Mouse (Mus musculus) mouse embryonic stem cell (cell line): Measurements from ENCODE around the gene Ankrd44.

Experiments
- in situ Hi-C, 2 experiments: fragments of 300-500 bp; cut with MboI; formaldehyde crosslinking; loops; 1 replicate in 1 of 2; 3 replicates in 1 of 2; pipeline ENCODE4 v1.14.3; 2019 to 2020; ENCODE audit warnings: low sequenced_read_pairs in 2 of 2, low pct_unique_long_range_greater_than_20kb in 1 of 2, mixed read lengths in 1 of 2; ENCODE audit not compliant: unreplicated experiment in 1 of 2

Ankrd44 gene

DNA sequence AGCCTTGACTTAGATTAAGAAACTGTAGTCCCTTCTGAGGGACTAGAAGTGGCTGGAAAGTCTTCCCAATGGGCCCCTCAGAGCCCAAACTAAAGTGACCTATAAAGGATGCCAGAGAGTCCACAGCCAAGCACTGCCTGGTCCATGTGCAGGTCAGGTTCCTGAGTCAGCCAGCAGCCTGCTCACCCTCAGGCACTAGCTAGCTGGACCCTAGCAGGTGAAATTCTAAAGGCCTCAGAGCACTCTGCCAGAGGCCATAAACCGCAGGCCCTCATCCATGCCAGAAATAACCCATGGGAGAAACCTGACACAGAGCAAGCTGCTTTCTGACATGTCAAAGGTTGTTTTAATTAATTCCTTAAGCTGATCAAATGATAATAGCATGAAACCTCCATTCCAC is 25.1 kb downstream of the Ankrd44 start:
- in situ Hi-C loops: no loop called here

- in situ Hi-C loops: no loop called here
Observed at GRCm38 (mm10) chr1:54899247-54899646, 26.9 kb downstream of the Ankrd44 start.

DNA sequence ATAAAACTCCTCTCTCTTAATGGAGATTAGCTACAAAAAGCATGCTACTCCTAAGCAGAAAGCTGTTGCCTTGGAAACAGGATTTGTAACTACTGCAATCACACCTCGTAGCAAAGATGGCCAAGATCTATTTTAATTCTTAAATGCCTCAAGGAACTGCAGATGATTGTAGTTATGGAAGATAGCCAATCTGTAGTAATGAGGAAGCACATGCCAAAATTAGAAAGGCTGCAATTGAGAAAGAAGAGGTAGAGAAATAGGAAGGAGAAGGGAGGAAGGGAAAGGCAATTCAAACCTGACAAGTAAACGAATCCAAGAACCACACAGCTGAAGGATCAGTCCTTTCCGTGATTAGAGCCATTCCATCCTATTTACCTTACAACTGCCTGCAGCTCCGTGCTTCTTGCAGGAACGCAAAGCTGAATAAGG is 27.5 kb downstream of the Ankrd44 start:
- in situ Hi-C loops: no loop called here

DNA sequence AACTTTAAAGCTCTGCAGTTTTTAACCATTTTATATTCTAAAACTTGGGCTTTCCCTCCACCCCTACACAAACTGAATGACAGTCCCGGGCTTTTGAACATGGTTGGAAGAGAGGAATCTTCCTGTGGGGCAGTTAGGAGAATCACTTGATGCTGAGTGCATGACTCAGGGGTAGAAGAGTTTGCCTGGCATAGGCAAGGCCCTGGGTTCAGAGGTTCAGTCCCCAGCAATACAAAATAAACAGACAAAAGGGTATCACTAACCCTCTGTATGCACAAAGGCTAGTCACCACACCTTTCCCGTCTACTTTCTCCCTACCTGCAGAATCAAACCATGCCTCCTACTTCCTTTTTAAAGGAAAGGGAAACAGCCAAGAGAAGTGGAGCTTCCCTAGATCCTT is 28.5 kb downstream of the Ankrd44 start:
- in situ Hi-C loops: no loop called here

GRCm38 (mm10) chr1:54896109-54897085 is 29.8 kb downstream of the Ankrd44 start:
- in situ Hi-C loops: no loop called here

DNA sequence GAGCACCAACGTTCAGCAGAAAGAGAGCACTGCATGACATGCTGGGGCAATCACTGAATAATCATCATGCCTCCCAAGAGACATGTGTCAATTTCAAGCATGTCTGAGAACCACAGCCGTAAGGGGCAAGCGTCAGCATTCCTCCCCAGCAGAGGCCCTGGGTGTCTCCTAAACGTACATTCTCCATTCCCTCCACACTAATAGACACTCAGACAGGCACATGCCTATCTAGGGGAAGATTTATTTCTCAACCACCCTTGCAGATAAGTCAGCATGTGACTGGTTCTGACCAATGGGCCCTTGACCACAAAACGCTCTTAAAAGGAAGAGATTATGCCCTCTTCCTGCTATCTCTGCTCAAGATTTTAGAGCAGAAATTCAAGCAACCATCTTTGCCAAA is 37.7 kb downstream of the Ankrd44 start:
- in situ Hi-C loops: no loop called here

DNA sequence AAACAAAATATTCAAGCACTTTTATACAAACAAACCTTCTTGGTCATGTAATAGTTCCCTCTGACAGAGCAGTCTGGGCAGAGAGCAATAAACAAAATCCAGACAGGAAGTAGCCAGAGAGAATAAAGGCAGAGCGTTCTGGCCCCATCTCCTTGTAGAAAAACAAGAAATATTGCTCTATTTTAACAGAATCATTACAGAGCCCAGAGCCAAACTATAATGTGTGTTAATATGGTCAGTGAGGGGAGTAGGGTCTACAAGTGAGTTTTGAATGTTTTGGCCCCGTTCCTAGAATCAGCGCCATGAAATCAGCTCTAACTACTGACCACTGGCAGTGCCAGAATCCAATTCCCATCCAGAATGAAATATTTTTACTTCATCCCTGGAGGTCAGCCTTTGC is 38.3 kb downstream of the Ankrd44 start:
- in situ Hi-C loops: no loop called here

GRCm38 (mm10) chr1:54882856-54883467 is 43.2 kb downstream of the Ankrd44 start:
- in situ Hi-C loops: no loop called here

DNA sequence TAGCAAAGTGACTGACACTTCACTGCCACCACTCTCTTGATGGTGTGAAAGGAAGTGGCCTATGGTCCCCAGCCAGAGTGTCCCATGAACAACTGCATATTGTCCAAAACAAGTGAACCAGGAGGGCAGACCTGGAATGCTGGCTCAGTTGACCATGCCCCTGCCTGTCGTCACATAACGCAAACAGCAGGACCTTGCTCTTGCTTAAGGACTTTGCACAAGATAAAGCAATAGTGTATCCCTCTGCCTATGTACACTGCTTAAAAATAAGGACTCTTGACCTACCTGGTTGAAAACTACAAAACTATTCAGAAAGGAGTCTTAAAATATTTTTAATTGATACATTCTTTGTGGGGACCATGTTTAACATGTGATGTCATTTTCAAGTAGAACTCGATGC is 44.7 kb downstream of the Ankrd44 start:
- in situ Hi-C loops: no loop called here

GRCm38 (mm10) chr1:54877423-54878073 is 48.6 kb downstream of the Ankrd44 start:
- in situ Hi-C loops: no loop called here

DNA sequence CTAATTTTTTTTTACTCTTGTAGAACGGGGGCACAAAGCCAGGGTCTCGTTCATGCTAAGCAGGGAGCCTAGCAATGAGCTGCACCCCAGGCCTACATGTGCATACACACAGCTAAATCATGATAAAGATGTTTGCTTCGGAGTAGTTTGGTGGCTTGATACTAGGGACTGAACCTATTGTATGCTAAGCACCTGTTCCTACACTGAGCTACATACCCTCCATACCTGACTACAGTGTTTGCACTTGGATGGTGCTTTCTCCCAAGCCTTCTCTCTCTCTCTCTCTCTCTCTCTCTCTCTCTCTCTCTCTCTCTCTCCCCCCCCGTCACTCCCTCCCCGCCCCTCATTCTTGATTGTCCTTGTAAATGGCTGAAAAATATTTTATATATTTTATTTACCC is 49.2 kb downstream of the Ankrd44 start:
- in situ Hi-C loops: no loop called here

- in situ Hi-C loops: no loop called here
Observed at GRCm38 (mm10) chr1:54874094-54874493, 52.1 kb downstream of the Ankrd44 start.

GRCm38 (mm10) chr1:54872857-54873616 is 53.1 kb downstream of the Ankrd44 start:
- in situ Hi-C loops: no loop called here

DNA sequence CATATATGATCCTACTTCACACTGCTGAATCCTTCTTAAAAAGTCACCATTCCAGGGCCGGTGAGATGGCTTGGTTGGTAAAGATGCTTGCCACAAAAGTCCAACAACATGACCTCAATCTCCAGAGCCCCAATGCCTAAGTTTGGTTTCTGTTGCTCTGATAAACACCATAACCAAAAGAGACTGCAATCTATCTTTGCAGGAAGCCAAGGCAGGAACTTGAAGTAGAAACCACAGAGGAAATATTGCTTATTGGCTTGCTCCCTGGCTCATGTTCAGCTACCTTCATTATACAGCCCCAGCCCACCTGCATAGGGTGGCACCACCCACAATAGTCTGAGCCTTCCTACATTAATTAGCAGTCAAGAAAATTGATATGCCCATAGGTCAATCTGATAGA is 54.9 kb downstream of the Ankrd44 start:
- in situ Hi-C loops: no loop called here

DNA sequence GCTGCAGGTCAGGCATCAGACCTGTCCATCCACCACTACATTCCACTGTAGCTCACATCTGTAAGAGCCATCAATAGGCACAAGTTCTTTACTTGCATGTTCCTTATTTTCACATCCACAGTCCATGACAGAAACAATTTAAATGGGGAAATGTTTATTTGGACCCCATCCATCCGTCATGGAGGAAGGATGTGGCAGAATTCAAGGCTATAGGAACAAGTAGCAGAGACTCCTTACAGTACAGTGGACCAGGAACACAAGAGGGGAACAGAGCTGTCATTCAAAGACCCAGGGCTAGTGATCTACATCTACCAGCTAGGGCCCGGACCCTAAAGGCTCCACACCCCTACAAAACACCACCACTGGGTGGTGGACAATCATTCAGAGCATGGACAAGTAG is 55.6 kb downstream of the Ankrd44 start:
- in situ Hi-C loops: no loop called here

DNA sequence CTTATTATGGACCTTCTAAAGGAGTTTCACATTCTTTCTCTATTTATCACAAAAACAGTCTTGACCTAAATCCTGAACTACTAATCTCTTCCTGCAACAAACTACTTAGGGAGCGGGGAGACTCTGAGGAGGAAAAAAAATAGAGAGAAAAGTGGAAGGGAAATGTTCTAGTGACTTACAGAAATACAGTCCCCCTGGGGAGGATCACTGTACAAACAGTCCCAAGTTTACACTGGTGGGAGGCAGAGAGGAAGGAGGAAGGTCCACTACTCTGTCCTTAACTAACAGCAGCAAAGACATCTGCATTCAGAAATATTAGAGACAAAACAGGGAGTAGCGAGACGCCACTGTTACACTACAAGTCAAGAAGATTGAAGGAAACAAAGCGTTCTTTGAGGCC is 59.0 kb downstream of the Ankrd44 start:
- in situ Hi-C loops: no loop called here

- in situ Hi-C loops: no loop called here
Observed at GRCm38 (mm10) chr1:54866131-54866530, 60.1 kb downstream of the Ankrd44 start.

DNA sequence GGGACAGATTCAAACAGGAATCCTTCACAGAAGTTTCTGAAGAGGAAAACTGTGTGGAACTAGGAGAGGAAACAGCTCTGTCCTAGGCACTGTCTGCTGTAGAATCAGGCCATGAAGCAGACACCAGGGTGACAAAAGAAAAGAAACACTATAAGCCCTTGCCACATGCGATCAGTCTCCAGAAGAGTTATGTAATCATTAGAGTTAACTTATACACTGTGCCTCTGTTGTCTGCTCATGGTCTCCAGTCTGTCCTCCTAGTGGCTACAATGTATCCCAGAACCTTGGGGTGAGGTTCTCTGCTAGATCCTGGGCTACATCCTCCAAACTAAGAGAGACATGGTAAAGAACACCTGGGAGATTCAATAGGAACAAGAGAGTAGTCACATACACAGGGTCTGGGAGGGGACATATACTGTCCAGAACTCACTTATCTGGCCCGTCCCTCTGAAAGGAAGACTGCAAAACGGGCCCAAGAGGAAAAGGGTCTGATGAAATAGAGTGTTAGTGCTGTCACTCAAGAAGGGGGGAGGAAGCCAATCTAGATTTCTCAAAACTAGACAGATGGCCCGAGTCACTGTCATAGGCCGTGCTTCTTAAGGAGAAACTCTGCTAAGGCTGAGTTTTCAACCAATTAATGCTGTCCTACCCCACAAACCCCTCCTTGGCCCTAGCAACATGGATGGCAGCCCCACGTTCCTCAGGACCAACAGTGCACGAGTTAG is 61.1 kb downstream of the Ankrd44 start:
- in situ Hi-C loops: no loop called here
